Mouse (Mus musculus): ENCODE measurements around the gene Tgfbi.

DNA sequence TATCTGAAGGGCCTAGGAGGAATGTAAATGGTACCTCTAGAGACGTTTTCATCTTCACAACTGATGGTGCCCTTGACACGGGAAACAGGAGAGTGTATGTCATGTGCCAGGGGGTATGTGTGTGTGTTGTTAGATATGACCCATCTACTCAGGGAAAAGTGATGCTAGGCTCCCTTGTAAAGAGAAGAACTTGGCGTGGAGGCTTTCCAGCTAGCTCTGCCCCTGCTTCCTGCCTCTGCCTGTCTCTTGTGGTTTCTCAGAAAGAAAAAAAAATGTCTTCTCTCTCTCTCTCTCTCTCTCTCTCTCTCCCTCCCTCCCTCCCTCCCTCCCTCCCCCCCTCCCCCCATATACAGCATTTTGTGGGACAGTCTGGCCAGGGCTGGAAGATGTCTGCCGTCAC is 72.6 kb downstream of the Tgfbi start:
- no peak for TF ChIP-seq CTCF (IDR thresholded peaks at IDR 0.05; ENCODE audit: low read depth)
- no peak for TF ChIP-seq EP300 (IDR thresholded peaks at IDR 0.05; ENCODE audit: low read depth)
